Mouse (Mus musculus) E14TG2a.4 (cell line): ENCODE results near the gene Abhd15.

Source experiments
- H3K27me3 ChIP-seq: 2 replicates; pipeline ENCODE4 v1.6.1; 2014; ENCODE audit warnings: low read length, control low read depth; ENCODE audit not compliant: insufficient read depth
- H3K36me3 ChIP-seq: 2 replicates; pipeline ENCODE4 v1.6.1; 2014; ENCODE audit warnings: low read length, control low read depth; ENCODE audit not compliant: insufficient read depth
- H3K4me1 ChIP-seq: replicated peaks from 2 replicates; pipeline ENCODE4 v1.6.1; 2014; ENCODE audit warnings: low read depth, low read length, control low read depth
- H3K4me3 ChIP-seq: replicated peaks from 2 replicates; pipeline ENCODE4 v1.5.1; 2014; ENCODE audit warnings: mild to moderate bottlenecking, low read length
- H3K9me3 ChIP-seq: 2 replicates; pipeline ENCODE4 v1.6.1; 2014; ENCODE audit warnings: low read length, control low read depth
- CTCF ChIP-seq: conservative IDR thresholded peaks from 2 replicates; pipeline ENCODE4 v1.5.1; 2014; ENCODE audit warnings: low read length
- NANOG ChIP-seq: IDR thresholded peaks from 2 replicates; pipeline ENCODE4 v1.6.1; 2014; ENCODE audit warnings: borderline replicate concordance, low read length, mixed read lengths
- POU5F1 ChIP-seq: IDR thresholded peaks from 2 replicates; pipeline ENCODE4 v1.6.1; 2014; ENCODE audit warnings: low read length, borderline replicate concordance

Gene Abhd15

GRCm38 (mm10) chr11:77503511-77503910 lies 11.4 kb upstream of the Abhd15 start:
- Histone ChIP-seq H3K36me3 (peaks cover 93% of the 10 kb centered on the region), H3K4me3 (peak overlapping the region; percentile 46), H3K9me3 (no peaks in the 10 kb centered on the region), H3K4me1 (peaks cover 98% of the 10 kb centered on the region), H3K27me3 (no peaks in the 10 kb centered on the region)
- TF ChIP-seq NANOG (no peak), POU5F1 (no peak)

GRCm38 (mm10) chr11:77504377-77504776 lies 10.5 kb upstream of the Abhd15 start:
- no peaks in the 10 kb centered on the region for H3K27me3 ChIP-seq
- peaks cover 84% of the 10 kb centered on the region for H3K36me3 ChIP-seq
- TF ChIP-seq CTCF (no peak), POU5F1 (no peak), NANOG (no peak)
- peaks cover 97% of the 10 kb centered on the region for H3K4me1 ChIP-seq
- H3K4me3 ChIP-seq: peak overlapping the region; percentile 46
- H3K9me3 ChIP-seq: no peaks in the 10 kb centered on the region

GRCm38 (mm10) chr11:77505291-77505980 lies 9.5 kb upstream of the Abhd15 start:
- H3K36me3 ChIP-seq: peaks cover 84% of the 10 kb centered on the region
- peak overlapping the region; percentile 46; the same call in 1 of the 2 replicates for H3K4me3 ChIP-seq
- H3K9me3 ChIP-seq: no peaks in the 10 kb centered on the region
- TF ChIP-seq CTCF: no peak
- no peak for TF ChIP-seq POU5F1
- TF ChIP-seq NANOG: no peak
- H3K27me3 ChIP-seq: no peaks in the 10 kb centered on the region
- peaks cover 92% of the 10 kb centered on the region for H3K4me1 ChIP-seq

DNA sequence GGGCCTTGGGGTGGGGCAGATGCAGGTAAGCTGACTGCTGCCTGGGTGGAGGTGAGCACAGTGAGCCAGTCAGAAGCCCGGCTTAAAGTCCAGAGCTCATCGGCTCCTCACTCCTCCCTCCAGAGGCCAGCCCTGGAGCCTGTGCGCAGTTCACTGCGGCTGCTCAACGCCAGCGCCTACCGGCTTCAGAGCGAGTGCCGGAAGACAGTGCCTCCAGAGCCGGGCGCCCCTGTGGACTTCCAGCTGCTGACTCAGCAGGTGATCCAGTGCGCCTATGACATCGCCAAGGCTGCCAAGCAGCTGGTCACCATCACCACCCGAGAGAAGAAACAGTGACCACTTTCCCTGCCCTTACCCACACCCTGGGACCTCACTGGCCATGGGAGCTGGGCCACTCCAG lies 8.6 kb upstream of the Abhd15 start:
- no peaks in the 10 kb centered on the region for H3K9me3 ChIP-seq
- H3K4me3 ChIP-seq: 0 out of 2 replicates have a peak overlapping the region, but pooled peaks have one; percentile 46
- H3K36me3 ChIP-seq: peaks cover 76% of the 10 kb centered on the region
- 0 out of 2 replicates have a peak, but pooled peaks cover 2% of the 10 kb centered on the region for H3K27me3 ChIP-seq
- H3K4me1 ChIP-seq: peaks cover 83% of the 10 kb centered on the region
- TF ChIP-seq NANOG (no peak), POU5F1 (no peak), CTCF (no peak)

GRCm38 (mm10) chr11:77506941-77507340 lies 8.0 kb upstream of the Abhd15 start:
- TF ChIP-seq CTCF (no peak), POU5F1 (no peak), NANOG (no peak)
- peaks cover 77% of the 10 kb centered on the region for H3K4me1 ChIP-seq
- no peaks in the 10 kb centered on the region for H3K9me3 ChIP-seq
- peaks cover 69% of the 10 kb centered on the region for H3K36me3 ChIP-seq
- H3K4me3 ChIP-seq: no peak overlapping the region
- 0 out of 2 replicates have a peak, but pooled peaks cover 2% of the 10 kb centered on the region for H3K27me3 ChIP-seq

- Histone ChIP-seq H3K27me3 (peaks cover 5% of the 10 kb centered on the region; the same call in 1 of the 2 replicates), H3K4me1 (peaks cover 75% of the 10 kb centered on the region), H3K9me3 (no peaks in the 10 kb centered on the region), H3K36me3 (peaks cover 64% of the 10 kb centered on the region), H3K4me3 (no peak overlapping the region)
- TF ChIP-seq POU5F1: no peak
- TF ChIP-seq CTCF: no peak
- no peak for TF ChIP-seq NANOG
These were observed 7.5 kb upstream of the Abhd15 start for GRCm38 (mm10) chr11:77507426-77507825.

GRCm38 (mm10) chr11:77508068-77509021 lies 6.6 kb upstream of the Abhd15 start:
- TF ChIP-seq CTCF (no peak; the same call in 1 of the 2 replicates), POU5F1 (no peak), NANOG (no peak)
- H3K4me1 ChIP-seq: peaks cover 70% of the 10 kb centered on the region
- peaks cover 55% of the 10 kb centered on the region for H3K36me3 ChIP-seq
- H3K4me3 ChIP-seq: peak overlapping the region; percentile 77
- H3K9me3 ChIP-seq: no peaks in the 10 kb centered on the region
- peaks cover 6% of the 10 kb centered on the region; the same call in 1 of the 2 replicates for H3K27me3 ChIP-seq

DNA sequence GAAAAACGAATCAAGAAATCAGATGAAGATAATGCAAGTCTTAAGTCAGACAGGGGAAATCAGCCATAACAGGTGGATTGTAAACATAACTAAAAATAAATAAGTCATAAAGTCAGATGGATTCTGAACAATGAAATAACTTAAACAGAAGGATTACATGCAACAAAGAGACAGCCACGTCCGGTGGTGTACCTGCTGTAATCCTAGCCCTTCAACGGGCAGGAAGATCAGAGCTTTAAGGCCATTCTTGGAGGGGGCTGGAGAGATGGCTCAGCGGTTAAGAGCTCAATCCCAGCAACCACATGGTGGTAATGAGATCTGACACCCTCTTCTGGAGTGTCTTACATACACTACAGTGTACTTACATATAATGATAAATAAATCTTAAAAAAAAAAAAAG lies 3.6 kb upstream of the Abhd15 start:
- Histone ChIP-seq H3K36me3 (peaks cover 25% of the 10 kb centered on the region), H3K27me3 (peaks cover 34% of the 10 kb centered on the region), H3K9me3 (no peaks in the 10 kb centered on the region), H3K4me1 (peaks cover 64% of the 10 kb centered on the region), H3K4me3 (no peak overlapping the region)
- TF ChIP-seq POU5F1: no peak
- TF ChIP-seq CTCF: no peak
- no peak for TF ChIP-seq NANOG
